Mouse (Mus musculus): Measurements from ENCODE around the gene Fgd2. TPM values are rescaled to one million over a fixed set of nuclear protein-coding genes. Genes with fewer than 3 reads are reported as not detected.
"Not testable (repeated sequence)": the region's sequence is repeated elsewhere in the genome, so short reads cannot be mapped to it uniquely, and the experiment has no call there.

Fgd2 gene
- polyA plus RNA-seq, 1 experiment from 2014 or later = 5.0 TPM

GRCm38 (mm10) chr17:29347645-29348256 lies 13.0 kb upstream of the Fgd2 start, which contains the start of gene Mtch1:
Gene Mtch1, minus strand, starts transcription at chr17:29347934.
- 2% methylated on average over 40 of the region's 53 CpGs for WGBS (ENCODE audit: insufficient replicate concordance)
- Histone ChIP-seq H3K4me1 (replicated peaks) (peaks cover 44% of the 10 kb centered on the region), H3K9ac (peak within 1 kb of the TSS; percentile 95), H3K27ac (peak within 1 kb of the TSS; percentile 83), H3K9me3 (replicated peaks) (no peaks in the 10 kb centered on the region), H3K27me3 (no peaks in the 10 kb centered on the region), H3K36me3 (peaks cover 16% of the 10 kb centered on the region), H3K4me2 (peak within 1 kb of the TSS; percentile 97), H3K4me3 (replicated peaks) (peak within 1 kb of the TSS; percentile 94)
- ATAC-seq (ENCODE audit: low read depth) (peak; percentile 98), DNase-seq (peak; percentile 100)

- Histone ChIP-seq H3K36me3 (peaks cover 4% of the 10 kb centered on the region; the same call in 1 of the 2 replicates), H3K4me1 (replicated peaks) (peaks cover 38% of the 10 kb centered on the region), H3K27me3 (no peaks in the 10 kb centered on the region), H3K4me2 (no peak overlapping the region), H3K9me3 (replicated peaks) (no peaks in the 10 kb centered on the region), H3K27ac (peak overlapping the region; percentile 83; the same call in 1 of the 2 replicates), H3K4me3 (replicated peaks) (no peak overlapping the region), H3K9ac (no peak overlapping the region; the same call in 1 of the 2 replicates)
- ATAC-seq (ENCODE audit: low read depth) = no peak
- 72% methylated on average over 2 of the region's 2 CpGs for WGBS (ENCODE audit: insufficient replicate concordance)
- DNase-seq = no peak
These were observed 11.7 kb upstream of the Fgd2 start for GRCm38 (mm10) chr17:29348996-29349395.

- not testable (repeated sequence) for H3K27ac ChIP-seq; H3K36me3 ChIP-seq; H3K4me2 ChIP-seq; H3K4me3 ChIP-seq (replicated peaks); ATAC-seq (ENCODE audit: low read depth); DNase-seq; H3K9ac ChIP-seq; H3K27me3 ChIP-seq; H3K9me3 ChIP-seq (replicated peaks)
- H3K4me1 ChIP-seq (replicated peaks) = peaks cover 31% of the 10 kb centered on the region
- WGBS (ENCODE audit: insufficient replicate concordance) = 72% methylated on average over 5 of the region's 5 CpGs
These were observed 9.7 kb upstream of the Fgd2 start for GRCm38 (mm10) chr17:29351056-29351455.

GRCm38 (mm10) chr17:29355461-29355840 lies 5.3 kb upstream of the Fgd2 start:
- WGBS (ENCODE audit: insufficient replicate concordance) = 69% methylated on average over 5 of the region's 5 CpGs
- no peak for DNase-seq
- H3K4me3 ChIP-seq (replicated peaks) = no peak overlapping the region
- H3K27me3 ChIP-seq = no peaks in the 10 kb centered on the region
- H3K9ac ChIP-seq = no peak overlapping the region
- no peak for ATAC-seq (ENCODE audit: low read depth)
- peaks cover 10% of the 10 kb centered on the region for H3K4me1 ChIP-seq (replicated peaks)
- no peaks in the 10 kb centered on the region for H3K36me3 ChIP-seq
- no peaks in the 10 kb centered on the region for H3K9me3 ChIP-seq (replicated peaks)
- H3K4me2 ChIP-seq = no peak overlapping the region
- peak overlapping the region; percentile 73; the same call in 1 of the 2 replicates for H3K27ac ChIP-seq

GRCm38 (mm10) chr17:29355841-29356478 lies 4.8 kb upstream of the Fgd2 start:
- ATAC-seq (ENCODE audit: low read depth) = no peak
- H3K36me3 ChIP-seq = no peaks in the 10 kb centered on the region
- H3K9ac ChIP-seq = no peak overlapping the region; the same call in 1 of the 2 replicates
- no peaks in the 10 kb centered on the region for H3K9me3 ChIP-seq (replicated peaks)
- no peaks in the 10 kb centered on the region for H3K27me3 ChIP-seq
- no peak overlapping the region for H3K4me3 ChIP-seq (replicated peaks)
- peaks cover 13% of the 10 kb centered on the region for H3K4me1 ChIP-seq (replicated peaks)
- 56% methylated on average over 17 of the region's 17 CpGs for WGBS (ENCODE audit: insufficient replicate concordance)
- peak overlapping the region; percentile 41 for H3K4me2 ChIP-seq
- H3K27ac ChIP-seq = peak overlapping the region; percentile 73
- DNase-seq = no peak

- no peak for DNase-seq
These were observed 4.2 kb upstream of the Fgd2 start for GRCm38 (mm10) chr17:29356479-29356856.

GRCm38 (mm10) chr17:29356882-29357281 lies 3.8 kb upstream of the Fgd2 start:
- no peaks in the 10 kb centered on the region for H3K36me3 ChIP-seq
- H3K4me1 ChIP-seq (replicated peaks) = peaks cover 13% of the 10 kb centered on the region
- H3K9ac ChIP-seq = no peak overlapping the region
- no peaks in the 10 kb centered on the region for H3K27me3 ChIP-seq
- 28% methylated on average over 9 of the region's 9 CpGs for WGBS (ENCODE audit: insufficient replicate concordance)
- DNase-seq (no peak), ATAC-seq (ENCODE audit: low read depth) (no peak)
- no peak overlapping the region for H3K27ac ChIP-seq
- H3K4me3 ChIP-seq (replicated peaks) = 0 out of 2 replicates have a peak overlapping the region, but pooled peaks have one; percentile 33
- H3K4me2 ChIP-seq = peak overlapping the region; percentile 41
- no peaks in the 10 kb centered on the region for H3K9me3 ChIP-seq (replicated peaks)

More at GRCm38 (mm10) chr17:29356479-29356856, 4.2 kb upstream of the Fgd2 start:
- Histone ChIP-seq H3K36me3 (no peaks in the 10 kb centered on the region), H3K9ac (no peak overlapping the region; the same call in 1 of the 2 replicates), H3K4me1 (replicated peaks) (peaks cover 13% of the 10 kb centered on the region), H3K4me3 (replicated peaks) (0 out of 2 replicates have a peak overlapping the region, but pooled peaks have one; percentile 33), H3K27ac (peak overlapping the region; percentile 73), H3K9me3 (replicated peaks) (no peaks in the 10 kb centered on the region), H3K27me3 (no peaks in the 10 kb centered on the region), H3K4me2 (peak overlapping the region; percentile 41)
- 16% methylated on average over 11 of the region's 11 CpGs for WGBS (ENCODE audit: insufficient replicate concordance)
- peak; percentile 70 for ATAC-seq (ENCODE audit: low read depth)

GRCm38 (mm10) chr17:29358928-29359327 lies 1.8 kb upstream of the Fgd2 start:
- H3K27me3 ChIP-seq = no peaks in the 10 kb centered on the region
- H3K36me3 ChIP-seq = no peaks in the 10 kb centered on the region
- no peak overlapping the region for H3K9ac ChIP-seq
- DNase-seq = no peak
- H3K27ac ChIP-seq = no peak overlapping the region
- H3K9me3 ChIP-seq (replicated peaks) = no peaks in the 10 kb centered on the region
- peaks cover 13% of the 10 kb centered on the region for H3K4me1 ChIP-seq (replicated peaks)
- 65% methylated on average over 3 of the region's 3 CpGs for WGBS (ENCODE audit: insufficient replicate concordance)
- ATAC-seq (ENCODE audit: low read depth) = no peak
- H3K4me3 ChIP-seq (replicated peaks) = no peak overlapping the region
- no peak overlapping the region for H3K4me2 ChIP-seq

GRCm38 (mm10) chr17:29361982-29362691 lies 1.4 kb downstream of the Fgd2 start:
- H3K9me3 ChIP-seq (replicated peaks) = no peaks in the 10 kb centered on the region
- peak overlapping the region; percentile 14; the same call in 1 of the 2 replicates for H3K4me2 ChIP-seq
- no peaks in the 10 kb centered on the region for H3K36me3 ChIP-seq
- 0 out of 2 replicates have a peak overlapping the region, but pooled peaks have one; percentile 43 for H3K27ac ChIP-seq
- no peak for DNase-seq
- peaks cover 4% of the 10 kb centered on the region for H3K4me1 ChIP-seq (replicated peaks)
- H3K9ac ChIP-seq = peak overlapping the region; percentile 29; the same call in 1 of the 2 replicates
- H3K27me3 ChIP-seq = no peaks in the 10 kb centered on the region
- WGBS (ENCODE audit: insufficient replicate concordance) = 33% methylated on average over 8 of the region's 8 CpGs
- 0 out of 2 replicates have a peak overlapping the region, but pooled peaks have one; percentile 32 for H3K4me3 ChIP-seq (replicated peaks)
- ATAC-seq (ENCODE audit: low read depth) = peak; percentile 18; the same call in 1 of the 2 replicates

- no peaks in the 10 kb centered on the region for H3K9me3 ChIP-seq (replicated peaks)
- 0 out of 2 replicates have a peak overlapping the region, but pooled peaks have one; percentile 14 for H3K4me2 ChIP-seq
- no peak overlapping the region for H3K27ac ChIP-seq
- H3K9ac ChIP-seq = no peak overlapping the region
- H3K27me3 ChIP-seq = no peaks in the 10 kb centered on the region
- ATAC-seq (ENCODE audit: low read depth) = no peak
- H3K4me1 ChIP-seq (replicated peaks) = peaks cover 4% of the 10 kb centered on the region
- WGBS (ENCODE audit: insufficient replicate concordance) = 73% methylated on average over 8 of the region's 8 CpGs
- no peaks in the 10 kb centered on the region for H3K36me3 ChIP-seq
- H3K4me3 ChIP-seq (replicated peaks) = no peak overlapping the region
- DNase-seq = no peak
These were observed 2.4 kb downstream of the Fgd2 start for GRCm38 (mm10) chr17:29363109-29363508.

- peaks cover 4% of the 10 kb centered on the region for H3K4me1 ChIP-seq (replicated peaks)
- ATAC-seq (ENCODE audit: low read depth) = no peak
- H3K9me3 ChIP-seq (replicated peaks) = no peaks in the 10 kb centered on the region
- no peak overlapping the region for H3K9ac ChIP-seq
- 68% methylated on average over 13 of the region's 13 CpGs for WGBS (ENCODE audit: insufficient replicate concordance)
- H3K4me3 ChIP-seq (replicated peaks) = no peak overlapping the region
- no peak for DNase-seq
- H3K36me3 ChIP-seq = no peaks in the 10 kb centered on the region
- H3K4me2 ChIP-seq = no peak overlapping the region
- H3K27me3 ChIP-seq = no peaks in the 10 kb centered on the region
- no peak overlapping the region for H3K27ac ChIP-seq
These were observed 4.4 kb downstream of the Fgd2 start for GRCm38 (mm10) chr17:29365105-29365621.
